Mouse (Mus musculus) thymus, adult 2 months (tissue): ENCODE measurements around the gene Rbm39. TPM values are rescaled to one million over a fixed set of nuclear protein-coding genes. Genes with fewer than 3 reads are reported as not detected.

Source experiments
- DNase-seq: peaks from one replicate; pipeline ENCODE4 v3.0.0; 2021
- H3K27ac ChIP-seq: fragments of 200-500 bp; 2 replicates; pipeline ENCODE4 v1.5.1; 2012; ENCODE audit warnings: low read length, control low read depth; ENCODE audit not compliant: control insufficient read depth, insufficient read depth
- H3K27me3 ChIP-seq: fragments of 200-500 bp; 2 replicates; pipeline ENCODE4 v1.6.1; 2012; ENCODE audit warnings: mild to moderate bottlenecking, low read length, moderate library complexity, mixed read lengths; ENCODE audit not compliant: control insufficient read depth, insufficient read depth
- H3K36me3 ChIP-seq: fragments of 200-500 bp; 2 replicates; pipeline ENCODE4 v1.6.1; 2012; ENCODE audit warnings: mild to moderate bottlenecking, low read length, moderate library complexity; ENCODE audit not compliant: control insufficient read depth, insufficient read depth
- H3K4me1 ChIP-seq: fragments of 200-500 bp; replicated peaks from 2 replicates; pipeline ENCODE4 v1.6.1; 2012; ENCODE audit warnings: low read length; ENCODE audit not compliant: control insufficient read depth, insufficient read depth
- H3K4me3 ChIP-seq: fragments of 200-500 bp; 2 replicates; pipeline ENCODE4 v1.5.1; 2012; ENCODE audit warnings: mild to moderate bottlenecking, low read length, control low read depth, moderate library complexity; ENCODE audit not compliant: control insufficient read depth, insufficient read depth
- CTCF ChIP-seq: fragments of 200-500 bp; IDR thresholded peaks from 2 replicates; pipeline ENCODE4 v1.5.1; 2012; ENCODE audit warnings: mild to moderate bottlenecking, control low read depth, low read length, moderate library complexity, borderline replicate concordance; ENCODE audit not compliant: control insufficient read depth, poor library complexity, insufficient read depth; ENCODE audit errors: extremely low read depth
- POLR2A ChIP-seq: fragments of 200-500 bp; IDR thresholded peaks from 2 replicates; pipeline ENCODE4 v1.6.1; 2012; ENCODE audit warnings: mild to moderate bottlenecking, low read length, control low read depth, moderate library complexity; ENCODE audit not compliant: control insufficient read depth, poor library complexity, insufficient read depth; ENCODE audit errors: extremely low read depth
- WGBS: fragments of 180-500 bp; shearing (Covaris S2); methylation state at CpG from one replicate; pipeline ENCODE4 v1.1.7; 2018; 5-methylcytosine and 5-hydroxymethylcytosine counted together
- polyA plus RNA-seq: library from polyadenylated mRNA; depleted of rRNA; stranded (reverse); fragments of >200 nt; gene quantifications from 2 replicates; pipeline ENCODE4 v1.2.3, GENCODE M21; 2012

Gene Rbm39
- polyA plus RNA-seq, 1 experiment: 145 TPM

GRCm38 (mm10) chr2:156180824-156181590 lies 969 bp upstream of the Rbm39 start:
- Histone ChIP-seq H3K36me3 (peaks cover 25% of the 10 kb centered on the region), H3K27ac (peak overlapping the region; percentile 97), H3K4me1 (peaks cover 3% of the 10 kb centered on the region), H3K4me3 (peak overlapping the region; percentile 51), H3K27me3 (no peaks in the 10 kb centered on the region)
- 8% methylated on average over 8 of the region's 8 CpGs for whole genome bisulfite sequencing
- TF ChIP-seq POLR2A (no peak), CTCF (no peak)
- DNase-seq: no peak

- DNase-seq: no peak
- peak overlapping the region; percentile 92 for H3K4me3 ChIP-seq
- WGBS: under 1% methylated on average over 37 of the region's 41 CpGs
- H3K4me1 ChIP-seq: peaks cover 3% of the 10 kb centered on the region
- no peaks in the 10 kb centered on the region for H3K27me3 ChIP-seq
- peaks cover 36% of the 10 kb centered on the region for H3K36me3 ChIP-seq
- TF ChIP-seq CTCF: no peak
- TF ChIP-seq POLR2A: no peak
- H3K27ac ChIP-seq: peak overlapping the region; percentile 76
Observed at GRCm38 (mm10) chr2:156179796-156180093, 293 bp downstream of the Rbm39 start.

- H3K27ac ChIP-seq: peak overlapping the region; percentile 76
- under 1% methylated on average over 44 of the region's 47 CpGs for WGBS
- H3K4me3 ChIP-seq: peak overlapping the region; percentile 92
- DNase-seq: peak; percentile 84
- H3K36me3 ChIP-seq: peaks cover 41% of the 10 kb centered on the region
- no peaks in the 10 kb centered on the region for H3K27me3 ChIP-seq
- peaks cover 3% of the 10 kb centered on the region for H3K4me1 ChIP-seq
- TF ChIP-seq CTCF (0 out of 2 replicates have a peak, but pooled peaks have one; percentile 27), POLR2A (no peak)
Observed at GRCm38 (mm10) chr2:156179046-156179795, 817 bp downstream of the Rbm39 start.

- 69% methylated on average over 7 of the region's 7 CpGs for WGBS
- H3K4me1 ChIP-seq: peaks cover 3% of the 10 kb centered on the region
- no peak overlapping the region for H3K4me3 ChIP-seq
- no peak overlapping the region for H3K27ac ChIP-seq
- no peak for DNase-seq
- peaks cover 54% of the 10 kb centered on the region for H3K36me3 ChIP-seq
- no peaks in the 10 kb centered on the region for H3K27me3 ChIP-seq
- TF ChIP-seq CTCF (no peak), POLR2A (no peak)
Observed at GRCm38 (mm10) chr2:156177651-156178050, 2.4 kb downstream of the Rbm39 start.

- WGBS: 33% methylated on average over 6 of the region's 6 CpGs
- Histone ChIP-seq H3K27ac (no peak overlapping the region), H3K4me3 (no peak overlapping the region), H3K36me3 (peaks cover 60% of the 10 kb centered on the region), H3K27me3 (no peaks in the 10 kb centered on the region), H3K4me1 (peaks cover 3% of the 10 kb centered on the region)
- TF ChIP-seq POLR2A (no peak), CTCF (no peak)
- DNase-seq: no peak
Observed at GRCm38 (mm10) chr2:156177079-156177478, 3.0 kb downstream of the Rbm39 start.

- Histone ChIP-seq H3K36me3 (peaks cover 100% of the 10 kb centered on the region), H3K4me1 (no peaks in the 10 kb centered on the region), H3K27ac (no peak overlapping the region), H3K27me3 (no peaks in the 10 kb centered on the region), H3K4me3 (no peak overlapping the region)
- no peak for DNase-seq
- 97% methylated on average over 5 of the region's 5 CpGs for WGBS
- TF ChIP-seq CTCF (no peak), POLR2A (no peak)
Observed at GRCm38 (mm10) chr2:156166557-156166956, 13.5 kb downstream of the Rbm39 start.

- Histone ChIP-seq H3K36me3 (peaks cover 100% of the 10 kb centered on the region), H3K4me1 (no peaks in the 10 kb centered on the region), H3K27me3 (no peaks in the 10 kb centered on the region), H3K27ac (no peak overlapping the region), H3K4me3 (no peak overlapping the region)
- TF ChIP-seq CTCF: no peak
- TF ChIP-seq POLR2A: no peak
- WGBS: 98% methylated on average over 1 of the region's 1 CpGs
- DNase-seq: no peak
Observed at GRCm38 (mm10) chr2:156165478-156165877, 14.6 kb downstream of the Rbm39 start.
